Mouse (Mus musculus) CH12.LX (cell line): ENCODE results near the gene Sf1. TPM values are rescaled to one million over a fixed set of nuclear protein-coding genes. Genes with fewer than 3 reads are reported as not detected.

Experiments used
- DNase-seq: peaks from one replicate; pipeline ENCODE4 v3.0.0-alpha.2; 2013; ENCODE audit errors: extremely low read depth
- H3K27ac ChIP-seq: 2 replicates; pipeline ENCODE4 v1.5.1; 2012; ENCODE audit warnings: low read depth, mild to moderate bottlenecking, control low read depth, moderate library complexity; ENCODE audit not compliant: insufficient read depth
- H3K27me3 ChIP-seq: replicated peaks from 2 replicates; pipeline ENCODE3; 2012; ENCODE audit warnings: inconsistent platforms
- H3K36me3 ChIP-seq, 2 experiments: replicated peaks in 1 of 2; 2 replicates each; pipeline versions ENCODE3 to v1.6.1; 2012; ENCODE audit warnings: inconsistent platforms in 1 of 2, low read length in 1 of 2, mild to moderate bottlenecking in 1 of 2, mixed read lengths in 1 of 2, moderate library complexity in 1 of 2; ENCODE audit not compliant: control insufficient read depth in 1 of 2, insufficient read depth in 1 of 2
- H3K4me1 ChIP-seq, 2 experiments: 2 replicates each; pipeline ENCODE4 v1.6.1; 2012; ENCODE audit warnings: inconsistent platforms in 1 of 2, moderate library complexity in 1 of 2; ENCODE audit not compliant: insufficient read depth in 2 of 2, control insufficient read depth in 1 of 2
- H3K4me2 ChIP-seq: 2 replicates; pipeline ENCODE4 v1.6.1; 2012; ENCODE audit warnings: low read depth, mild to moderate bottlenecking, control low read depth; ENCODE audit not compliant: poor library complexity, insufficient read depth, severe bottlenecking
- H3K4me3 ChIP-seq, 3 experiments: fragments of 150-350 bp in 1 of 3; sonication (generic) in 1 of 3; replicated peaks in 1 of 3; 2 replicates each; pipeline versions ENCODE3 to v1.5.1; 2011 to 2012; ENCODE audit warnings: low read depth in 2 of 3, low read length in 2 of 3, mild to moderate bottlenecking in 2 of 3, moderate library complexity in 2 of 3, control low read depth in 1 of 3, improper control_type of control experiment in 1 of 3, inconsistent platforms in 1 of 3, mixed read lengths in 1 of 3; ENCODE audit not compliant: poor library complexity in 1 of 3
- H3K79me2 ChIP-seq: replicated peaks from 2 replicates; pipeline ENCODE4 v1.6.1; 2012; ENCODE audit warnings: mild to moderate bottlenecking, moderate library complexity; ENCODE audit not compliant: control insufficient read depth, poor library complexity, insufficient read depth, severe bottlenecking; ENCODE audit errors: extremely low read depth
- H3K9ac ChIP-seq: 2 replicates; pipeline ENCODE4 v1.6.1; 2012; ENCODE audit warnings: low read depth, mild to moderate bottlenecking, control low read depth, moderate library complexity; ENCODE audit not compliant: insufficient read depth
- H3K9me3 ChIP-seq: replicated peaks from 2 replicates; pipeline ENCODE3; 2012; ENCODE audit warnings: low read length, inconsistent platforms, mixed read lengths
- BHLHE40 ChIP-seq: IDR thresholded peaks from 2 replicates; pipeline ENCODE4 v1.6.1; 2011; ENCODE audit warnings: mild to moderate bottlenecking, low read depth, low read length, improper control_type of control experiment
- CTCF ChIP-seq, 2 experiments: IDR thresholded peaks in 1 of 2; conservative IDR thresholded peaks in 1 of 2; 2 replicates each; pipeline ENCODE4 v1.5.1; 2011 to 2012; ENCODE audit warnings: low read depth in 2 of 2, low read length in 2 of 2, improper control_type of control experiment in 1 of 2, inconsistent platforms in 1 of 2, mild to moderate bottlenecking in 1 of 2, moderate library complexity in 1 of 2
- E2F4 ChIP-seq: IDR thresholded peaks from 2 replicates; pipeline ENCODE4 v1.6.1; 2011; ENCODE audit warnings: low read depth, low read length, improper control_type of control experiment; ENCODE audit not compliant: insufficient replicate concordance
- EP300 ChIP-seq: IDR thresholded peaks from 2 replicates; pipeline ENCODE4 v1.6.1; 2011; ENCODE audit warnings: low read length, improper control_type of control experiment
- ETS1 ChIP-seq: conservative IDR thresholded peaks from 2 replicates; pipeline ENCODE4 v1.6.1; 2012; ENCODE audit warnings: low read depth, mild to moderate bottlenecking, inconsistent platforms, low read length, improper control_type of control experiment, moderate library complexity
- GABPA ChIP-seq: IDR thresholded peaks from 2 replicates; pipeline ENCODE4 v1.6.1; 2012; ENCODE audit warnings: low read depth, low read length, improper control_type of control experiment, inconsistent platforms; ENCODE audit not compliant: insufficient replicate concordance
- IRF4 ChIP-seq: IDR thresholded peaks from 2 replicates; pipeline ENCODE4 v1.6.1; 2014; ENCODE audit warnings: low read depth, mild to moderate bottlenecking, inconsistent platforms, low read length, improper control_type of control experiment
- JUN ChIP-seq: IDR thresholded peaks from 2 replicates; pipeline ENCODE4 v1.6.1; 2011; ENCODE audit warnings: low read depth, mild to moderate bottlenecking, low read length, improper control_type of control experiment, moderate library complexity; ENCODE audit not compliant: insufficient read depth
- KAT2A ChIP-seq: IDR thresholded peaks from 2 replicates; pipeline ENCODE4 v1.6.1; 2012; ENCODE audit warnings: low read length, improper control_type of control experiment, inconsistent platforms; ENCODE audit not compliant: insufficient replicate concordance
- MAFK ChIP-seq: IDR thresholded peaks from 2 replicates; pipeline ENCODE4 v1.6.1; 2011; ENCODE audit warnings: low read length, improper control_type of control experiment; ENCODE audit not compliant: insufficient replicate concordance
- MAX ChIP-seq: IDR thresholded peaks from 2 replicates; pipeline ENCODE4 v1.6.1; 2011; ENCODE audit warnings: low read length, improper control_type of control experiment
- MAZ ChIP-seq: IDR thresholded peaks from 2 replicates; pipeline ENCODE4 v1.6.1; 2012; ENCODE audit warnings: low read depth, mild to moderate bottlenecking, inconsistent platforms, low read length, improper control_type of control experiment, moderate library complexity
- MXI1 ChIP-seq: IDR thresholded peaks from 2 replicates; pipeline ENCODE4 v1.6.1; 2011; ENCODE audit warnings: mild to moderate bottlenecking, low read depth, low read length, improper control_type of control experiment
- MYC ChIP-seq: IDR thresholded peaks from 2 replicates; pipeline ENCODE4 v1.6.1; 2011; ENCODE audit warnings: low read depth, mild to moderate bottlenecking, improper control_type of control experiment, low read length
- NELFE ChIP-seq: IDR thresholded peaks from 2 replicates; pipeline ENCODE4 v1.6.1; 2011; ENCODE audit warnings: low read depth, low read length, improper control_type of control experiment
- NRF1 ChIP-seq: IDR thresholded peaks from 2 replicates; pipeline ENCODE4 v1.6.1; 2014; ENCODE audit warnings: low read depth, mild to moderate bottlenecking, inconsistent platforms, low read length, improper control_type of control experiment, moderate library complexity
- PAX5 ChIP-seq: IDR thresholded peaks from 2 replicates; pipeline ENCODE4 v1.6.1; 2012; ENCODE audit warnings: low read length, inconsistent platforms, mixed read lengths
- RCOR1 ChIP-seq: conservative IDR thresholded peaks from 2 replicates; pipeline ENCODE4 v1.6.1; 2012; ENCODE audit warnings: low read depth, mild to moderate bottlenecking, inconsistent platforms, low read length, improper control_type of control experiment
- SIN3A ChIP-seq: IDR thresholded peaks from 2 replicates; pipeline ENCODE4 v1.6.1; 2012; ENCODE audit warnings: low read length, improper control_type of control experiment, inconsistent platforms
- SMC3 ChIP-seq: IDR thresholded peaks from 2 replicates; pipeline ENCODE4 v1.6.1; 2011; ENCODE audit warnings: low read depth, low read length, improper control_type of control experiment
- TBP ChIP-seq: conservative IDR thresholded peaks from 2 replicates; pipeline ENCODE4 v1.6.1; 2011; ENCODE audit warnings: low read depth, low read length, improper control_type of control experiment
- TCF12 ChIP-seq: IDR thresholded peaks from 2 replicates; pipeline ENCODE4 v1.6.1; 2014; ENCODE audit warnings: low read depth, mild to moderate bottlenecking, inconsistent platforms, low read length, improper control_type of control experiment
- USF1 ChIP-seq: IDR thresholded peaks from 2 replicates; pipeline ENCODE4 v1.6.1; 2014; ENCODE audit warnings: low read depth, mild to moderate bottlenecking, inconsistent platforms, low read length, improper control_type of control experiment
- USF2 ChIP-seq: conservative IDR thresholded peaks from 2 replicates; pipeline ENCODE4 v1.6.1; 2011; ENCODE audit warnings: low read depth, low read length, improper control_type of control experiment
- ZC3H11A ChIP-seq: IDR thresholded peaks from 2 replicates; pipeline ENCODE4 v1.6.1; 2012; ENCODE audit warnings: low read depth, mild to moderate bottlenecking, inconsistent platforms, low read length, improper control_type of control experiment
- ZKSCAN1 ChIP-seq: IDR thresholded peaks from 2 replicates; pipeline ENCODE4 v1.6.1; 2012; ENCODE audit warnings: low read depth, inconsistent platforms, low read length, improper control_type of control experiment, borderline replicate concordance
- dilution Hi-C: fragments of 300-500 bp; cut with MboI; formaldehyde crosslinking; loops from 2 replicates; pipeline ENCODE4 v1.14.3; 2020; ENCODE audit warnings: low sequenced_read_pairs; ENCODE audit not compliant: extremely low pct_unique_long_range_greater_than_20kb, extremely low pct_ligation_motif_present
- in situ Hi-C: fragments of 300-500 bp; cut with MboI; formaldehyde crosslinking; loops from 3 replicates; pipeline ENCODE4 v1.14.3; 2019; ENCODE audit warnings: low sequenced_read_pairs, low pct_ligation_motif_present, low pct_unique_long_range_greater_than_20kb, mixed read lengths
- polyA plus RNA-seq: library from polyadenylated mRNA; unstranded; fragments of >175 nt; gene quantifications from 2 replicates; pipeline ENCODE4 v1.2.1, GENCODE M21; 2012; ENCODE audit warnings: low read depth; ENCODE audit not compliant: insufficient read length
- total RNA-seq, 2 experiments: library from RNA; depleted of rRNA; stranded (reverse); fragments of 300-350 nt in 1 of 2; fragments of >200 nt in 1 of 2; gene quantifications; 2 replicates each; pipeline ENCODE4 v1.2.3; 2012 to 2014

The Sf1 gene
- total and polyA plus RNA-seq, 3 experiments = 54.5 to 251 (median 70.4) TPM

GRCm38 (mm10) chr19:6418984-6419692 lies 55.6 kb downstream of the Sf1 start:
- H3K9ac ChIP-seq = no peak overlapping the region
- H3K4me3 ChIP-seq = no peak overlapping the region
- peaks cover 4 to 17% of the 10 kb centered on the region in 2 experiments; a peak in 3 of 4 replicates for H3K4me1 ChIP-seq
- no peak for DNase-seq
- peaks cover 52% of the 10 kb centered on the region for H3K27me3 ChIP-seq
- H3K79me2 ChIP-seq = no peaks in the 10 kb centered on the region
- no peak for TF ChIP-seq JUN
- TF ChIP-seq USF2 = no peak
- TF ChIP-seq KAT2A = no peak
- no peak for TF ChIP-seq E2F4
- TF ChIP-seq NELFE = no peak
- no peak for TF ChIP-seq MYC
- no peak for TF ChIP-seq NRF1
- TF ChIP-seq GABPA = no peak
- TF ChIP-seq USF1 = no peak
- TF ChIP-seq TBP = no peak
- no peak for TF ChIP-seq MAZ
- no peak for TF ChIP-seq CTCF (conservative IDR thresholded peaks at IDR 0.05 in 1 of 2, IDR thresholded peaks at IDR 0.05 in 1 of 2; ENCODE audit: low read depth in 2 of 2, low read length in 2 of 2)
- no peak for TF ChIP-seq PAX5
- no peak for TF ChIP-seq TCF12
- TF ChIP-seq IRF4 = no peak
- no peak for TF ChIP-seq ZKSCAN1
- TF ChIP-seq ZC3H11A = no peak
- H3K36me3 ChIP-seq = peaks cover 0 to 2% of the 10 kb centered on the region in 2 experiments
- no peak overlapping the region for H3K4me2 ChIP-seq
- dilution Hi-C loops (no loop called here), in situ Hi-C loops (no loop called here)
- H3K9me3 ChIP-seq = no peaks in the 10 kb centered on the region
- H3K27ac ChIP-seq = no peak overlapping the region

GRCm38 (mm10) chr19:6419805-6420310 lies 56.4 kb downstream of the Sf1 start:
- dilution Hi-C loops (no loop called here), in situ Hi-C loops (no loop called here)
- no peaks in the 10 kb centered on the region for H3K9me3 ChIP-seq
- H3K36me3 ChIP-seq = peaks cover 0 to 2% of the 10 kb centered on the region in 2 experiments
- no peak for TF ChIP-seq MAFK
- TF ChIP-seq IRF4 = no peak
- TF ChIP-seq BHLHE40 = no peak
- TF ChIP-seq MAX = no peak
- no peak for TF ChIP-seq CTCF (conservative IDR thresholded peaks at IDR 0.05 in 1 of 2, IDR thresholded peaks at IDR 0.05 in 1 of 2; ENCODE audit: low read depth in 2 of 2, low read length in 2 of 2)
- TF ChIP-seq SIN3A = no peak
- no peak for TF ChIP-seq ZKSCAN1
- TF ChIP-seq SMC3 = no peak
- no peak for TF ChIP-seq RCOR1
- no peak for TF ChIP-seq MYC
- no peak for TF ChIP-seq MXI1
- TF ChIP-seq ETS1 = no peak
- TF ChIP-seq EP300 = no peak
- H3K27ac ChIP-seq = no peak overlapping the region
- peaks cover 4 to 17% of the 10 kb centered on the region in 2 experiments; a peak in 3 of 4 replicates for H3K4me1 ChIP-seq
- no peak for DNase-seq
- H3K27me3 ChIP-seq = peaks cover 57% of the 10 kb centered on the region
- H3K79me2 ChIP-seq = no peaks in the 10 kb centered on the region
- no peak overlapping the region for H3K4me2 ChIP-seq
- H3K9ac ChIP-seq = no peak overlapping the region
- H3K4me3 ChIP-seq = no peak overlapping the region
